Mouse (Mus musculus) spleen, adult 2 months (tissue): ENCODE data around the gene Klhl15.

Source experiments
- CTCF ChIP-seq: fragments of 200-500 bp; IDR thresholded peaks from 2 replicates; pipeline ENCODE4 v1.5.1; 2011; ENCODE audit warnings: mild to moderate bottlenecking, inconsistent platforms; ENCODE audit not compliant: insufficient read depth, insufficient read length, insufficient replicate concordance; ENCODE audit errors: extremely low read depth
- POLR2A ChIP-seq: fragments of 200-500 bp; IDR thresholded peaks from 2 replicates; pipeline ENCODE4 v1.6.1; 2011; ENCODE audit warnings: low read depth, low read length, inconsistent platforms

- TF ChIP-seq CTCF (no peak), POLR2A (no peak)
Measured at GRCm38 (mm10) chrX:94185156-94185555, 49.2 kb upstream of the Klhl15 start.
